Mouse (Mus musculus) embryo, embryonic 10 days (tissue): Measurements from ENCODE around the gene Zc3h8.

ENCODE experiments used
- DNase-seq: peaks from one replicate; pipeline ENCODE4 v3.0.0-alpha.2; 2015; ENCODE audit warnings: low spot score

Gene Zc3h8

GRCm38 (mm10) chr2:128943538-128944528, at the start of gene Zc3h8:
Gene Zc3h8, minus strand, starts transcription at chr2:128944077.
- peak; percentile 100 for DNase-seq

- no peak for DNase-seq
These were observed 40.9 kb upstream of the Zc3h8 start for GRCm38 (mm10) chr2:128984746-128985145.

- no peak for DNase-seq
These were observed 31.7 kb upstream of the Zc3h8 start for GRCm38 (mm10) chr2:128975572-128975971.

GRCm38 (mm10) chr2:128972301-128972700, 28.4 kb upstream of the Zc3h8 start:
- DNase-seq = no peak

- DNase-seq = no peak
These were observed 24.7 kb upstream of the Zc3h8 start for GRCm38 (mm10) chr2:128968475-128969083.

GRCm38 (mm10) chr2:128967661-128968441, 24.0 kb upstream of the Zc3h8 start, which contains the start of gene Gm10762:
Gene Gm10762, minus strand, starts transcription at chr2:128967725.
- DNase-seq = peak; percentile 83

GRCm38 (mm10) chr2:128966641-128967580, 23.0 kb upstream of the Zc3h8 start, which contains the start of gene Zc3h6:
Gene Zc3h6, plus strand, starts transcription at chr2:128967402.
- DNase-seq = peak; percentile 98

GRCm38 (mm10) chr2:128966236-128966635, 22.4 kb upstream of the Zc3h8 start:
- no peak for DNase-seq

- DNase-seq = peak; percentile 54
These were observed 21.7 kb upstream of the Zc3h8 start for GRCm38 (mm10) chr2:128965505-128966105.

- DNase-seq = no peak
These were observed 10.3 kb upstream of the Zc3h8 start for GRCm38 (mm10) chr2:128954186-128954585.

GRCm38 (mm10) chr2:128947962-128948588, 4.2 kb upstream of the Zc3h8 start:
- DNase-seq = peak; percentile 86

- no peak for DNase-seq
These were observed 7.6 kb downstream of the Zc3h8 start for GRCm38 (mm10) chr2:128936256-128936655.

GRCm38 (mm10) chr2:128930704-128931103, 13.2 kb downstream of the Zc3h8 start:
- no peak for DNase-seq

GRCm38 (mm10) chr2:128928446-128928845, 15.4 kb downstream of the Zc3h8 start:
- no peak for DNase-seq

- no peak for DNase-seq
These were observed 19.1 kb downstream of the Zc3h8 start for GRCm38 (mm10) chr2:128924799-128925198.

GRCm38 (mm10) chr2:128916528-128916927, 27.3 kb downstream of the Zc3h8 start:
- no peak for DNase-seq

GRCm38 (mm10) chr2:128914978-128915377, 28.9 kb downstream of the Zc3h8 start:
- DNase-seq = no peak

- no peak for DNase-seq
These were observed 40.2 kb downstream of the Zc3h8 start for GRCm38 (mm10) chr2:128903661-128904060.

- DNase-seq = no peak
These were observed 41.0 kb downstream of the Zc3h8 start for GRCm38 (mm10) chr2:128902843-128903242.

GRCm38 (mm10) chr2:128892180-128892721, 51.6 kb downstream of the Zc3h8 start:
- peak; percentile 7 for DNase-seq
